Mouse (Mus musculus) monocyte, adult 2 months (primary cell): Measurements from ENCODE around the gene Mat2a.

Source experiments
- DNase-seq, 2 experiments: peaks; one replicate each; pipeline ENCODE4 v3.0.0; 2022; ENCODE audit warnings: low spot score in 2 of 2, low read depth in 1 of 2

Gene Mat2a

GRCm38 (mm10) chr6:72415964-72416772 is 23.2 kb downstream of the Mat2a start:
- DNase-seq: no peak

GRCm38 (mm10) chr6:72415181-72415580 is 24.2 kb downstream of the Mat2a start:
- no peak for DNase-seq

GRCm38 (mm10) chr6:72414076-72414756 is 25.1 kb downstream of the Mat2a start, which contains the start of gene Ggcx:
Gene Ggcx, plus strand, starts transcription at chr6:72414308.
- peak; percentile 71 to 86 for DNase-seq

- no peak for DNase-seq
These were observed 28.8 kb downstream of the Mat2a start for GRCm38 (mm10) chr6:72410518-72410917.

GRCm38 (mm10) chr6:72410003-72410402 is 29.4 kb downstream of the Mat2a start:
- DNase-seq: no peak

- no peak for DNase-seq
These were observed 29.8 kb downstream of the Mat2a start for GRCm38 (mm10) chr6:72409567-72409966.

GRCm38 (mm10) chr6:72407119-72407518 is 32.2 kb downstream of the Mat2a start:
- peak; percentile 61 to 77 for DNase-seq

GRCm38 (mm10) chr6:72405356-72405755 is 34.0 kb downstream of the Mat2a start:
- DNase-seq: no peak

- peak; percentile 33 to 68 for DNase-seq
These were observed 37.5 kb downstream of the Mat2a start for GRCm38 (mm10) chr6:72401875-72402274.

- DNase-seq: no peak
These were observed 39.4 kb downstream of the Mat2a start for GRCm38 (mm10) chr6:72399967-72400366.

GRCm38 (mm10) chr6:72396837-72397251 is 42.5 kb downstream of the Mat2a start:
- DNase-seq: no peak

GRCm38 (mm10) chr6:72392341-72392740 is 47.0 kb downstream of the Mat2a start:
- DNase-seq: no peak

- no peak for DNase-seq
These were observed 48.4 kb downstream of the Mat2a start for GRCm38 (mm10) chr6:72390795-72391521.

GRCm38 (mm10) chr6:72389941-72390771 is 49.2 kb downstream of the Mat2a start, which contains the start of gene Vamp8:
Gene Vamp8, minus strand, starts transcription at chr6:72390703.
- DNase-seq: peak; percentile 32 to 59

- DNase-seq: peak in 1 of 2 experiments; percentile 49
These were observed 49.9 kb downstream of the Mat2a start for GRCm38 (mm10) chr6:72389471-72389940.

GRCm38 (mm10) chr6:72388791-72389329 is 50.5 kb downstream of the Mat2a start:
- DNase-seq: no peak

GRCm38 (mm10) chr6:72388266-72388665 is 51.1 kb downstream of the Mat2a start:
- no peak for DNase-seq

- no peak for DNase-seq
These were observed 51.5 kb downstream of the Mat2a start for GRCm38 (mm10) chr6:72387816-72388215.

- DNase-seq: no peak
These were observed 52.8 kb downstream of the Mat2a start for GRCm38 (mm10) chr6:72386561-72386960.

GRCm38 (mm10) chr6:72385258-72385657 is 54.1 kb downstream of the Mat2a start:
- no peak for DNase-seq
